Mouse (Mus musculus): ENCODE results near the gene Clasp2. TPM values are rescaled to one million over a fixed set of nuclear protein-coding genes. Genes with fewer than 3 reads are reported as not detected.
A peak's percentile ranks its signal among the peaks of the same experiment; 100 is the strongest.
"Not testable (repeated sequence)": the region's sequence is repeated elsewhere in the genome, so short reads cannot be mapped to it uniquely, and the experiment has no call there.

Gene Clasp2
- polyA plus RNA-seq, 1 experiment: 122 TPM

GRCm38 (mm10) chr9:113812671-113813001, 71.4 kb downstream of the Clasp2 start:
- no peak for DNase-seq (ENCODE audit: extremely low spot score in 1 of 2, low spot score in 1 of 2)

GRCm38 (mm10) chr9:113813086-113813485, 71.8 kb downstream of the Clasp2 start:
- peak in 1 of 2 experiments; percentile 22 for DNase-seq (ENCODE audit: extremely low spot score in 1 of 2, low spot score in 1 of 2)

GRCm38 (mm10) chr9:113815836-113816235, 74.6 kb downstream of the Clasp2 start:
- no peak for DNase-seq (ENCODE audit: extremely low spot score in 1 of 2, low spot score in 1 of 2)

DNA sequence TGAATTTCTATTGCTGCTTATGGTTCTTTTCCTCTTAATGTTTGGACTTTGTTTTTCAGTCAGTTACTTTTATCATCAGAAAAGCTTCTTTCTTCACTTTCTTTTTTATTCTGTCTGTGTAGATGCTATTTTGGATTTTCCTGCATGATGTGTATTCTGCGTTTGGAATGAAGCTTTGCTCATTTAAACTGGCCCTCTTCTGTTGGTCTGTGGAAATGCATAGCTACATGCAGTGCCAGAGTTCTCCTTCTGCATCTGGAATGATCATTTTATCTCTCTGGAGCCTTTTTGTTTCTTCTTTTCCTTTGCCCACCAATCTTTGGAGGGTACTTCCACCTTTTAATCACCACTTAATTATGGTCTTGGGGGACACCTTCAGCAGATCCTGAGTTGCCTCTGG, 80.9 kb downstream of the Clasp2 start:
- peak in 1 of 2 experiments; percentile 45 for DNase-seq (ENCODE audit: extremely low spot score in 1 of 2, low spot score in 1 of 2)

GRCm38 (mm10) chr9:113828719-113829118, 87.4 kb downstream of the Clasp2 start:
- no peak for DNase-seq (ENCODE audit: extremely low spot score in 1 of 2, low spot score in 1 of 2)

DNA sequence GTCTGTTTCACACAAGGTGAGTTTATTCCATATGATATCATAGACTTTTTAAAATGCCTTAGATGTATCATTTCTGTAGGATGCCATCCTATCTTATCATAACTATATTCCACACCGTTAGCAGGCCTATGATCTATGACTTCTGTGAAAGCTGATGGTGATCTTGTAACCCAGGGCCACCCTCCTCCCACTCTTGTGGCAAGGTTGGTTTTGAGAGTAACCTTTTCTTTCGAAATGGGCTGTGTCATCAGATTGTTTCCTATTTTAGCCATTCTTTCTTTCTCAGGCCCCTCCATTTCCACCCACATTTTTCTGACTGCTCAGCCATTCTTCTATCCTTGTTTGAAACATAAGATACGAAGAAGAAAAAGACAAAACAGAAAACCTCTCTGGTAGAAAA, 88.9 kb downstream of the Clasp2 start:
- no peak for DNase-seq (ENCODE audit: extremely low spot score in 1 of 2, low spot score in 1 of 2)

DNA sequence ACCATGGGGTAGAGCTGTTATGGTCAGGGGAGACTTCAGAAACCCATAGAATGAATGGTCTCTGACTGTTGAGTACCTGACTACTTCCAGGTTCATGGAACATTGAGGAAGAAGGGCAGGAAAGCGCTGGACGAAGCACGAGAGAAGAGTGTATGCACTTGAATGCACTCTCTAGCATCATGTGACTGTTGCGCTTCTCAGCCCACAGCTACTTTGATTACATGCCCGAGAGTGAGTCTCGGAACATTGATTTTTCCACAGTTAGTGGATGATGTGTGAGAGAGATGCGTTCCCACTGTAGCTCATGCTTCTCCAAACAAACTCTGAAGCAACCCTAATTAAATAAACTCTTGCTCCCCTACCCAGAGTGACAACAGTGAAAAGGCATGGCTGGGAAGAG, 92.2 kb downstream of the Clasp2 start:
- DNase-seq (ENCODE audit: extremely low spot score in 1 of 2, low spot score in 1 of 2): no peak

- DNase-seq (ENCODE audit: extremely low spot score in 1 of 2, low spot score in 1 of 2): no peak
These were observed 95.7 kb downstream of the Clasp2 start for GRCm38 (mm10) chr9:113837001-113837400.

DNA sequence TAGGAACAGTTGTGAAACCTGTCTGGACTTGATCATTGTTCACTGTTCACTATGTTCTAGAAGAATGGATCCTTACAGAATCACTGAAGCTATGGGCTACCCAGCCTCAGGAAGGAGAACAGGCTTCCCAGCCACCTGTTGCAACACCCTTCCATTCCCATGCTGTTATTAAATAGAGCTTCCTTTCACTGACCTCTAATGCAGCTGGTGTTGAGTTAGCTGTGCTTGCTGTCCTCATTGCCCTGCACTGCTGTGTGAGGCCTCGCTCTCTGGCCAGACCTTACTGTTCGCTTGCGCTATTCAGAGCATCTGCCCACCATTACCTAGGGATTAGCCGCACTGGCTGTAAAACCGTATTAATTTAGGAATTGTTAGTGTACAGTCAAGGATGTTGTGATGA, 96.2 kb downstream of the Clasp2 start:
- DNase-seq (ENCODE audit: extremely low spot score in 1 of 2, low spot score in 1 of 2): no peak

DNA sequence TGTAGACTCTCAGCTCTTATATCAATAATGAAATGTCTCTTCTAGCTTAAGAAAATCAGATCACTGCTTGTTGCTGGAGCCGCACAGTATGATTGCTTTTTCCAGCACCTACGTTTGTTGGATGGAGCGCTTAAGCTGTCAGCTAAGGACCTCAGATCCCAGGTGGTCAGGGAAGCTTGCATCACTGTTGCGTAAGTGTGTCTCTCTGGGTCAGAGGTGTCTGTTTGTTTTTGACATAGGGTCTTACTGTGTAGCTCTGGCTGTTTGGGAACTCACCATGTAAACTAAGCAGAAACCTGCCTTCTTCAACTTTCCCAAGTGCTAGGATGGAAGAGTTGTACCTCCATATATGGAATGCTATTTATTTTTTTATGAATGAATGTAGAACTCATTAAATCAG, 102.8 kb downstream of the Clasp2 start:
- DNase-seq (ENCODE audit: extremely low spot score in 1 of 2, low spot score in 1 of 2): no peak

DNA sequence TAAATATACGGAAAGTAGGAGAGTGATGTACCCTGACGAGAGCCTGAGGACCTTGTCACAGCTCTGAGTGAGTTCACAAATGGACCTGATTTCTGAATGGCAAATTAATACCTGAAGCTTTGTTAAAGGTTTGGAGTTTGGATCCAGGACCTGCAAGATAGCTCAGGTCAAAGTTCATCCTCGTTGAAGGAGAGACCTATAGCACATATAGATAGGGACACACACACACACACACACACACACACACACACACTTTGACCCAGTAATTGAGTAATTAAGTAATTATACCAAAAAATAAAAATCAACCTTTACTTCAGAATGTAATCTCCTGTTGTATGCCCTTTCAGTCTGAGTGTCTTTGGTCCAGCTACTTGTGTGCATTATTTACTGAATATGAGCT, 114.2 kb downstream of the Clasp2 start:
- DNase-seq (ENCODE audit: extremely low spot score in 1 of 2, low spot score in 1 of 2): no peak

DNA sequence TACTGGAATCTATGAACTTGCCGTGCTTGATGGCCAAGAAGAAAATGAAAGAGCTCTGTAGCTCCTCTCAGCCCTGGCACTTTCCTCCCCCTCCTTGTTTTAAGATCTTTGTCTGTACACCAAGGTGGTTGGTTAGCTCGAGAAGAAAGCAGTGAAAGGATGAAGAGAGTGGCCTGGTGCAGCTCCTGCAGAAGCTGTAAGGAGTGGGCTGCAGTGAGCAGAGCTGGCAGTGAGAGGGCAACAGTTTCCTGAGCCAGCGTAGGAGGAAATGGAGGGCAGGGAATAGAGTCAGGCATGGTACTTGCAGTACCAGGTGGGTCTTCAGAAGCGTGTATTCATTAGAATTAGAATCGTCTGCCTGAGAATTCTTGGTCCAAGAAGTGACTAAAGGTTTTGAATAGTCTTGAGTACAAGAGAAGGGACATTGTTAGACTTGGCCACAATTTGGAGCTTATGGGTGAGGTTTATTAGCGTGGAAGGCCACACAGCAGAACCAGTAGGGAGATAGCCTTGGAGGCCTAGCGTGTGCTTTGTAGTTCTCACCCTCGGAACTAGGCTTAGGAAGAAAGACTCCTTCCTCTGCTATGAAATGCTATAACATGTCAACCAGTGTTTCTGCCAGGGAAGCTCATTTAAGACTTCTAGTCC, 116.1 kb downstream of the Clasp2 start:
- DNase-seq (ENCODE audit: extremely low spot score in 1 of 2, low spot score in 1 of 2): peak in 1 of 2 experiments; percentile 20

DNA sequence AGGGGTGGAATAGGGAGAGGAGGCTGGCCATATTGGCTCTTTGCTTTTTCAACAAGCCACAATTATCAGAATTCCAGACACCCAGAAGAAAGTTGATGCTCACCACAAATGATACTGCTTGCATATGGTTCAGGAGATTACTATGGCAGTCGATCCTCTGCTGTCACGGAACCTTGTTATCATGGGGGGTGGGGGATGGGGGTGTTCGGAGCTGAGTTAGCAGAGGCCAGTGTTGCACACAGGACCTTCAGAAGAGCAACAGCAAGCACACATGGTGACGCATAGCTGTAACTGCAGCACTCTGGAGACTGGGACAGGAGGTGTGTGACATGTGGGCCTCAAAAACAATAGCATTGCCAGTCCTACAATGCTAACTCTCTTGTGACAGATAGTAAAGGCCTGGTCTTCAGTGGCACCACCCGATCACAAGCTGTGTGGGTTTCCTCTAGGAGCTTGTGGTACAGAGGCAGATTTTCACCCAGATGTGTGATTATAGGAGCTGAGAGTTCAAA, 116.7 kb downstream of the Clasp2 start:
- DNase-seq (ENCODE audit: extremely low spot score in 1 of 2, low spot score in 1 of 2): no peak

DNA sequence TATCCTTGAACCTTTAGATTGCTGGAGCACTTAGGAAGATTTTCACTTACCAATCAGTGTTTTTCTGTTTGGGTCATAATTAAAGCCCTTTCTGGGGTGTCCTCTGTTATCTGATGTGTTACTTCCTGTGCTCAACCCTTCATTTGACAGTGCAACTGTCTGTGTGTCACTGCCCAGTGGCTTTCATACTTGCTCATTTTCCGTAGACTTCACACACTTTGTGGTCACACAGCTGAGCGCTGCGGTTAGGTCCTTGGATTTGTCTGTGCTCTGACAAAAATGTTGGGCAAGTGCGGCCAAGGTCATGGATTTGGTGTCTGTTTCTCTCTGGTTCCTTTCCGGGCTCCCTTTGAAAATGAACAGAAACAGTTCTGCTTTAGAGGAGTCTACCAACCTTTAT, 118.1 kb downstream of the Clasp2 start:
- no peak for DNase-seq (ENCODE audit: extremely low spot score in 1 of 2, low spot score in 1 of 2)

- DNase-seq (ENCODE audit: extremely low spot score in 1 of 2, low spot score in 1 of 2): no peak
These were observed 122.2 kb downstream of the Clasp2 start for GRCm38 (mm10) chr9:113863370-113863999.

- DNase-seq (ENCODE audit: extremely low spot score in 1 of 2, low spot score in 1 of 2): peak in 1 of 2 experiments; percentile 41
These were observed 126.7 kb downstream of the Clasp2 start for GRCm38 (mm10) chr9:113867951-113868350.

- no peak for DNase-seq (ENCODE audit: extremely low spot score in 1 of 2, low spot score in 1 of 2)
These were observed 153.6 kb downstream of the Clasp2 start for GRCm38 (mm10) chr9:113894903-113895302.

GRCm38 (mm10) chr9:113903136-113903535, 161.9 kb downstream of the Clasp2 start:
- DNase-seq (ENCODE audit: extremely low spot score in 1 of 2, low spot score in 1 of 2): peak in 1 of 2 experiments; percentile 44

- DNase-seq (ENCODE audit: extremely low spot score in 1 of 2, low spot score in 1 of 2): not testable (repeated sequence)
These were observed 163.0 kb downstream of the Clasp2 start for GRCm38 (mm10) chr9:113904315-113904714.

DNA sequence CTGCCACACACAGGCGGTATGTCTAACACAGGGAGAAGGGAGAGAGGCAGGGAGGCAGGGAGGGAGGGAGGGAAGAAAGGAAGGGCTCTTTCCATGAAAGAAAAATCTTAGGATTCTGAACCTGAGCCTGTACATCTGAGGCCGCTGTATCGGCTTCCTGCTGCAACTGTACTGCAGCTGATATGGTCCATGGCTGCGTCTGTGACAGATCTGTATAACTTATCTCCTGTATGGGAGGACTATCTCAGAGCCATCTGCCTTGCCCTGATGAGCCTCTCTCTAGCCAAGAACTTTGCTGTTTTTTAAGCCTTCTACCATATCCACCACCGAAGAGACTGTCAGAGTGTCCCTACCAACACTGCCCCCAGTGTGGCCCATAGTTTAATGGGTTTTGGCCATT, 174.5 kb downstream of the Clasp2 start:
- DNase-seq (ENCODE audit: extremely low spot score in 1 of 2, low spot score in 1 of 2): no peak

- DNase-seq (ENCODE audit: extremely low spot score in 1 of 2, low spot score in 1 of 2): no peak
These were observed 181.4 kb downstream of the Clasp2 start for GRCm38 (mm10) chr9:113922677-113923076.

- no peak for DNase-seq (ENCODE audit: extremely low spot score in 1 of 2, low spot score in 1 of 2)
These were observed 183.6 kb downstream of the Clasp2 start for GRCm38 (mm10) chr9:113924883-113925282.

Data from frontal cortex, adult 2 months (tissue).